Mouse (Mus musculus) limb, embryonic 15.5 days (tissue): ENCODE data around the gene Naa80. TPM values are rescaled to one million over a fixed set of nuclear protein-coding genes. Genes with fewer than 3 reads are reported as not detected.

ENCODE experiments used
- ATAC-seq: fragments of 200-750 bp; cut with Nextera tagmentation; 2 replicates; pipeline ENCODE4 v1.8.0; 2017; ENCODE audit warnings: low read depth, moderate TSS enrichment; ENCODE audit not compliant: insufficient number of reproducible peaks, low FRiP score, low TSS enrichment
- H3K27ac ChIP-seq: fragments of 300-500 bp; sonication (generic); 2 replicates; pipeline ENCODE4 v1.5.1; 2015; ENCODE audit warnings: moderate library complexity, mild to moderate bottlenecking, inconsistent platforms
- H3K27me3 ChIP-seq: fragments of 300-500 bp; sonication (generic); 2 replicates; pipeline ENCODE4 v1.6.1; 2015; ENCODE audit warnings: inconsistent platforms
- H3K36me3 ChIP-seq: fragments of 300-500 bp; sonication (generic); 2 replicates; pipeline ENCODE4 v1.6.1; 2015; ENCODE audit warnings: inconsistent platforms
- H3K4me1 ChIP-seq: fragments of 300-500 bp; sonication (generic); 2 replicates; pipeline ENCODE4 v1.6.1; 2015; ENCODE audit warnings: inconsistent platforms
- H3K4me2 ChIP-seq: fragments of 300-500 bp; sonication (generic); 2 replicates; pipeline ENCODE4 v1.6.1; 2015; ENCODE audit warnings: mild to moderate bottlenecking, inconsistent platforms
- H3K4me3 ChIP-seq: fragments of 300-500 bp; sonication (generic); 2 replicates; pipeline ENCODE4 v1.5.1; 2015; ENCODE audit warnings: mild to moderate bottlenecking, inconsistent platforms
- H3K9ac ChIP-seq: fragments of 300-500 bp; sonication (generic); 2 replicates; pipeline ENCODE4 v1.6.1; 2015; ENCODE audit warnings: inconsistent platforms
- H3K9me3 ChIP-seq: fragments of 300-500 bp; sonication (generic); 2 replicates; pipeline ENCODE4 v1.6.1; 2016; ENCODE audit warnings: inconsistent platforms
- WGBS: fragments of 180-500 bp; shearing (Covaris S2); methylation state at CpG from one replicate; pipeline ENCODE4 v1.1.7; 2015; 5-methylcytosine and 5-hydroxymethylcytosine counted together
- polyA plus RNA-seq: library from polyadenylated mRNA; unstranded; fragments of >200 nt; fragmentation: Nextera tagmentation; extraction: Ambion mirVana; gene quantifications from 2 replicates; pipeline ENCODE4 v1.2.1, GENCODE M21; 2015

The Naa80 gene
- polyA plus RNA-seq, 1 experiment from 2014 or later: 17.6 TPM

DNA sequence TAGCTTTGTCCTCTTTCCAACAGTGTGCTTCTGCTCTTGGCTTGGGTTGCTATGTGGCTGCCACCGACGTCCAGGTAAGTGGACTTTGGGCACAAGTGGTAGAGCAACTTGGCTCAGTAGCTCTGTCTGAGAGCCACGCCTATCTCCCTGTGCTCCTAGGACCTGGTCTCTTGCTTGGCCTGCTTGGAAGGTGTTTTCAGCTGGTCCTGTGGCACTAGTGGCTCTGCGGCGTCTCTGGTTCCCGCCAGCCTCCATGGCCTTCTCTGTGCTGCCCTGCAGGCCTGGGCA lies 12.0 kb downstream of the Naa80 start:
- WGBS: 91% methylated on average over 6 of the region's 6 CpGs

DNA sequence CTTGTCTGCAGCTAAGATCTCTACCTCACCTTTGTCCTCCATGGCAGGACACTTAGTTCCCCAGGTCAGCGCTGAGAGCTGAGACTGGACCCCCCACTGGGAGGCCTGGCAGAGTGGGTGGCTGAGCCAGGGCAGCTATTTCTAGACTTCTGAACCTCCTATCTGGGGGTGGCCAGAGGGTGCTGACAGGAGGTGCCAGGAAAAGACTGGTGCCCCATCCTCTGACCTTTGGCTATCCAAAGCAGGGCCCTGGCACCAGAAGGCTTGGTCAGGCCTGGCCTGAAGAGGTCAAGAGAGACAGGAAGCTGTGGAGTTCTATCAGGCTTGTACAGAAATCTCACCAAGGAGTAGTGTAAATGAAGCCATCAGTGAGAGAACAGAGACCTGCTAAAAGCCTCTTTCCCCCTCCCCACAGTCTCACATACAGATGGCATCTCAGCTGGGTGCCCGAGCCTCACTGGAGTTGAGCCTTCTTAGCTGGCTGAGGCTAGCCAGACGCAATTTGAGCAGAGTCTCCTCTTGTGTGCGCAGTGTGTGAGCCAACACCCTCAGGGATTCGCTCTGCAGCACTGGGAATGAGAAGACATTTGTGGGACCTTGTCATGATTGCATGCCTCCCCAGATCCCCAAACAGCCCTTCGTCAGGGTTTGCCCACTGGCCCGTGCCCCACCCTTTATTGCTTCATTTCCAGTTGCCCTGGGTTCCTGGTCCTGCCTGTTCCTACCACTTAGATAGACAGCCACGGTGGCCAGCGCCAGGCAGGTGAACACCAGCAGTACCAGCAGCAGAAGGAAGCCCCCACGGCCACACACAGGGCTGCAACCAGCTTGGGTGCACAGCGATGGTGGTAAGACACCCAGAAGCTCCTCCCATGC lies 14.7 kb downstream of the Naa80 start:
- Histone ChIP-seq H3K36me3 (peaks cover 58% of the 10 kb centered on the region), H3K4me1 (peaks cover 8% of the 10 kb centered on the region), H3K4me2 (no peak overlapping the region), H3K9ac (no peak overlapping the region), H3K27me3 (no peaks in the 10 kb centered on the region), H3K27ac (no peak overlapping the region), H3K9me3 (no peaks in the 10 kb centered on the region), H3K4me3 (no peak overlapping the region)
- ATAC-seq: no peak
- 76% methylated on average over 11 of the region's 11 CpGs for WGBS

More for the DNA sequence above, 12.0 kb downstream of the Naa80 start:
- Histone ChIP-seq H3K4me3 (no peak overlapping the region), H3K27ac (no peak overlapping the region), H3K27me3 (no peaks in the 10 kb centered on the region), H3K9me3 (no peaks in the 10 kb centered on the region), H3K4me2 (no peak overlapping the region), H3K9ac (no peak overlapping the region), H3K36me3 (peaks cover 58% of the 10 kb centered on the region), H3K4me1 (peaks cover 17% of the 10 kb centered on the region)
- ATAC-seq: no peak

- no peaks in the 10 kb centered on the region for H3K27me3 ChIP-seq
- H3K9ac ChIP-seq: no peak overlapping the region
- H3K36me3 ChIP-seq: peaks cover 57% of the 10 kb centered on the region
- no peak overlapping the region for H3K4me3 ChIP-seq
- no peak overlapping the region for H3K4me2 ChIP-seq
- H3K9me3 ChIP-seq: no peaks in the 10 kb centered on the region
- no peaks in the 10 kb centered on the region for H3K4me1 ChIP-seq
- ATAC-seq: no peak
- 74% methylated on average over 8 of the region's 8 CpGs for WGBS
- no peak overlapping the region for H3K27ac ChIP-seq
These were observed 15.8 kb downstream of the Naa80 start for GRCm38 (mm10) chr9:107594281-107595062.

- no peaks in the 10 kb centered on the region for H3K9me3 ChIP-seq
These were observed 18.2 kb downstream of the Naa80 start for GRCm38 (mm10) chr9:107596619-107597569.

DNA sequence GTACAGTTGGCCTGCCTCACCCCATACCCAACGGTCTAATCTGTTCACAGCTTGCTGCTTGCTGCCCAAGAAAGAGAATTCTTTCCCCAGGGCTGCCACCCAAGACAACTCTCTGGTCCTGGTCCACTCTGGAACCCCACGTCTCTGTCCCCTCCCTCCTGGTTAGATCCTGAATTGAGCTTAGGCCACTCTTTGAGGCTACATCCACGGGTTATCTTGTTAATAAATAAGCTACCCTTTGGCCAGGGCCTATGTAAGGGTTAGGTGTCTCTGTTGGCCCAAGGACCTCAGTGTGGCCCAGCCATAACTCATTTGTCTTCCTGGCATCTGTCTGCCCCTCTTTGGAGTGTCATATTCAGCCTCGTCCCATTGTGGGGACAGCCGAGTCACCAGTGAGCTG lies 19.7 kb downstream of the Naa80 start:
- H3K4me2 ChIP-seq: no peak overlapping the region
- 70% methylated on average over 5 of the region's 5 CpGs for WGBS
- no peak overlapping the region for H3K4me3 ChIP-seq
- no peaks in the 10 kb centered on the region for H3K27me3 ChIP-seq
- H3K36me3 ChIP-seq: peaks cover 17% of the 10 kb centered on the region
- no peak overlapping the region for H3K27ac ChIP-seq
- no peak for ATAC-seq
- H3K9me3 ChIP-seq: no peaks in the 10 kb centered on the region
- H3K4me1 ChIP-seq: peaks cover 11% of the 10 kb centered on the region
- no peak overlapping the region for H3K9ac ChIP-seq

More at GRCm38 (mm10) chr9:107596619-107597569, 18.2 kb downstream of the Naa80 start:
- ATAC-seq: no peak
- H3K4me2 ChIP-seq: no peak overlapping the region
- no peak overlapping the region for H3K9ac ChIP-seq
- no peak overlapping the region for H3K27ac ChIP-seq
- H3K4me1 ChIP-seq: 0 out of 2 replicates have a peak, but pooled peaks cover 2% of the 10 kb centered on the region
- 82% methylated on average over 11 of the region's 11 CpGs for WGBS
- H3K4me3 ChIP-seq: no peak overlapping the region
- no peaks in the 10 kb centered on the region for H3K27me3 ChIP-seq
- peaks cover 32% of the 10 kb centered on the region for H3K36me3 ChIP-seq

DNA sequence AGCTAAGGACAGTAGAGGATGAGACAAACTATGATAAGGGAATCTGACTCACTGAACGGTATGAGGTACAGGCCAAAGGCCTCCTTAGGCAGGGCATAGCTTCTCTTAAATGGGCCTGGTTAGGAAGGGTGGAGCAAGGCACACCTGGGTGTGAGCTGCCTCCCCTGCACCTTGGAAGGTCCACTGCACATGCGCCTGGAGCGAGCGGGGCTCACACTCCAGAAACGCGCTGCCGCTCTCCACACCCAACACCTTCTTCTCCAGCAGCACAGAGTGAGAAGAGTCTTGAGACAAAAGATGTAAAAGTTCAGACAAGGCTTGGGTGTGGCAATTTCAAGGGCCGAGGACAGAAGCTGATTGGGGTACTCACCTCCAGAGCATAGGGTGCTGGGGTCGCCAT lies 20.7 kb downstream of the Naa80 start:
- Histone ChIP-seq H3K4me3 (no peak overlapping the region), H3K9me3 (no peaks in the 10 kb centered on the region), H3K4me1 (peaks cover 21% of the 10 kb centered on the region), H3K4me2 (no peak overlapping the region), H3K36me3 (peaks cover 7% of the 10 kb centered on the region), H3K27ac (no peak overlapping the region), H3K27me3 (no peaks in the 10 kb centered on the region), H3K9ac (no peak overlapping the region)
- no peak for ATAC-seq
- 84% methylated on average over 9 of the region's 9 CpGs for WGBS

GRCm38 (mm10) chr9:107599842-107600241 lies 21.2 kb downstream of the Naa80 start:
- WGBS: 67% methylated on average over 14 of the region's 14 CpGs
- H3K27ac ChIP-seq: no peak overlapping the region
- H3K4me2 ChIP-seq: no peak overlapping the region
- no peak for ATAC-seq
- H3K4me3 ChIP-seq: no peak overlapping the region
- H3K36me3 ChIP-seq: peaks cover 4% of the 10 kb centered on the region
- H3K4me1 ChIP-seq: peaks cover 25% of the 10 kb centered on the region
- no peaks in the 10 kb centered on the region for H3K9me3 ChIP-seq
- no peak overlapping the region for H3K9ac ChIP-seq
- H3K27me3 ChIP-seq: no peaks in the 10 kb centered on the region

DNA sequence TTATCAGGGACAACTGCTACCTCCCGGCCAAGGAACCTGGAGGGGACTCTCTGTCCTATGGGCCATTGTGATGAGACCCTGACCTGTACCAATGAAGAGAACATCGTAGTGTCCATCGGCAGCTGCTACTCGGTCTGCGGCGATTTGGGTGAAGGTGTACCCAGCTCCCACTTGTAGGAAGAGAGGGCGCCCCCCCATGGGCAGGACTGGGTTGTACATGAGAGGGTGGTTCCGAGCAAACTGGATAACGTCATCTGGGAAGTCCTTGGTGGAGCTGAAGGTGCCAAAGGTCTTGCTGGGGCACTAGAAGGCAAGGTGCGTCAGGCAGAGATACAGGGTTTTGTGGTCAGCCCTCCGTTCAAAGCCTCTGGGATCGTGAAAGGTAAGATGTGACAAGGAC lies 22.1 kb downstream of the Naa80 start:
- Histone ChIP-seq H3K4me3 (no peak overlapping the region), H3K27me3 (no peaks in the 10 kb centered on the region), H3K9me3 (no peaks in the 10 kb centered on the region), H3K27ac (no peak overlapping the region), H3K9ac (no peak overlapping the region), H3K4me2 (no peak overlapping the region), H3K36me3 (no peaks in the 10 kb centered on the region; the same call in none of the 2 replicates), H3K4me1 (peaks cover 34% of the 10 kb centered on the region)
- ATAC-seq: no peak
- 80% methylated on average over 12 of the region's 12 CpGs for WGBS

- no peak for ATAC-seq
- Histone ChIP-seq H3K9me3 (no peaks in the 10 kb centered on the region), H3K27me3 (no peaks in the 10 kb centered on the region), H3K4me1 (peaks cover 40% of the 10 kb centered on the region), H3K27ac (no peak overlapping the region), H3K36me3 (no peaks in the 10 kb centered on the region; the same call in 1 of the 2 replicates), H3K4me2 (no peak overlapping the region), H3K4me3 (no peak overlapping the region), H3K9ac (no peak overlapping the region)
- 82% methylated on average over 11 of the region's 11 CpGs for WGBS
These were observed 22.6 kb downstream of the Naa80 start for GRCm38 (mm10) chr9:107601275-107601674.

- H3K9ac ChIP-seq: no peak overlapping the region
- H3K4me3 ChIP-seq: no peak overlapping the region
- no peak overlapping the region for H3K4me2 ChIP-seq
- ATAC-seq: no peak
- H3K9me3 ChIP-seq: no peaks in the 10 kb centered on the region
- H3K27me3 ChIP-seq: no peaks in the 10 kb centered on the region
- H3K4me1 ChIP-seq: peaks cover 48% of the 10 kb centered on the region
- H3K36me3 ChIP-seq: no peaks in the 10 kb centered on the region
- H3K27ac ChIP-seq: 0 out of 2 replicates have a peak overlapping the region, but pooled peaks have one; percentile 43
- 8% methylated on average over 10 of the region's 10 CpGs for WGBS
These were observed 23.5 kb downstream of the Naa80 start for GRCm38 (mm10) chr9:107602068-107602648.

DNA sequence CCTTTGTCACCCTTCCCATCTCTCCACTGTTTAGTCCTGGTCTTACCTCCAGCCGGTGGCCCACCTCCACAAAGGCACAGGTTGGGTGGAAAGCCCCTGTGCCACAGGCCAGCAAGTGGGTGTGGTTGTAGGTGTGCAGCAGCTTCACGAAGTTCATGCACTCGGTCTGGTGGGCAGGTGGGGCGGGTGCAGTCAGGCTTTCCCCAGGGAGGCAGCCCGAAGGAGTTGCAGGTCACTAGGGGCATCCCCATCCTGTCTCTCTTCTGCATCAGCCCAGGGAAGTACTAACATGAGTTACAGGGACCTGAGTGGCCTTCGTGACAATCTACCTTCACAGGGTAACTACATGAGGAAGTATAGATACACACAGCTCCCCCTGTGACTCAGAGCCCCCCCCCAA lies 24.6 kb downstream of the Naa80 start:
- Histone ChIP-seq H3K27ac (no peak overlapping the region), H3K9me3 (no peaks in the 10 kb centered on the region), H3K36me3 (no peaks in the 10 kb centered on the region), H3K4me2 (no peak overlapping the region), H3K9ac (no peak overlapping the region), H3K27me3 (no peaks in the 10 kb centered on the region), H3K4me3 (no peak overlapping the region), H3K4me1 (peaks cover 59% of the 10 kb centered on the region)
- WGBS: 76% methylated on average over 6 of the region's 6 CpGs
- no peak for ATAC-seq
